Mouse (Mus musculus) adrenal gland (tissue): ENCODE results near the gene Ubl7.

ENCODE experiments used
- intact Hi-C: fragments of 180-260 bp; cut with DNase I; formaldehyde crosslinking; loops from one replicate; pipeline ENCODE4 v1.15.1; 2025

Ubl7 gene

GRCm38 (mm10) chr9:57963998-57964395, 53.2 kb downstream of the Ubl7 start:
- intact Hi-C loops = no loop called here

DNA sequence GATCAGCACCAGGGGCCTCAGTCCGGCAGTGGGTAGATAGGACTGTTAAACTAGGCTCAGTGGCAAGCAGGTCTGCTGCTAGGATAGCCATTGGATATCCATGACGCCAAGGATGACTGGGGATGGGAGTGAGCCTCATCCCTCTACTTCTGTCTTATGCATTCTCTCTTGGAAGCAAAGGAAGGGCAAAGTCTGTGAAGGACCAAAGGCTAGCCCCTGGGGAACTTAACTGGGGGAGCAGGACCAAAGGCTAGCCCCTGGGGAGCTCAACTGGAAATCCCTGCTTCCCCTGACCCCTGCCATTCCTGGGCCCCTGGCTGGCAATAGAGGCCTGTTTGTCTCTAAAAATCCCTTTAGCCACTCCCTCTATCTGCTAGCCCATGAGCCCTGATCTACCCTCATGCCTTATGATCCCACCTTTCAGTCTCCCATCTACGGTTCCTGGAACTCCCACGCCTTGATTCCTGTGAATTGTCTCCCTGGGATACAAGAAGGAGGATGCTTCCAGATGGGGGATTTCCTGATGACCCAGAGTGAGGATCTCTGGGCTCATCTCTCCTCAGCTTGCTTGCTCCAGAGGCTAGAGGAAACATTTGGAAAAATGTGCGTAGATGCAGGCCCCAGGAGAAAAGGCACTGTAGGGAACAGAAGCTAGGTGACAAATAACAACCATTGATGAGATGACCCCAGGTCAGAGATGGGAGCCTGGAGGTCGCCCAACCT, 53.9 kb downstream of the Ubl7 start:
- intact Hi-C loops = no loop called here

- intact Hi-C loops = no loop called here
These were observed 54.8 kb downstream of the Ubl7 start for GRCm38 (mm10) chr9:57965281-57966185.

DNA sequence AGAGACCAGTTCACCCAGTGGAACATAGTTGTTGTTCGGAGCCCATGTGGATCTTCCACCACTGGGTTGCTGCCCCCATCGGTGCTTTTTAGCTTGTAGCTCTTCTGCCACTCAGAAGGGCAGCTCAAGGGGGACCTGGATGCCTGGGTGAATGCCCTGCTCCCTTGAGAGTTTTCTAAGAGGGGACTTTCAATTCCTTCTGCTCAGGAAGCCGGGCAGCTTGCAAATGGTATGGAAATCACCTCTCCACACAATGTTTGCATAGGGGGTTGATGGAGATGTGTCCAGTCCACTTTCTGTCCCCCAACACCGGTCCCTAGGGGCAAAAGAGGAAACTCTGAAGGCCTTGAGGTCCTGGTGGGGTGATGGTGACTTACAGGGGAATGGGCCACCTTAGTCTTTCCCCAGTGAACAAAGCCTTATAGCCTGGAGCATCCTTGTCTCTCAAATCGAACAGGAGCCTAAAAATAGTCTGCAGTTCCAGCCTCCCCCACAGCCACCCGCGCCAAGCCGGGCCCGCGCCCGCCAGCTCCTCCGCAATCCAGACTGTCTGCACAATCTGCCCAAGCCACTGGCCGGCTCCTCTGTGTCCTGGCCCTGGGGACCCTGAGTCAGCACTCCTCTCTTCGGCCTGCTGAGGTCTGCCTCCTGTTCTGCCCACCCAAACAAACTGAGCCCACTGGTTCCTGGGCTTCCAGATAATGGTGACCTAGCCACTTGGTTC, 56.6 kb downstream of the Ubl7 start:
- intact Hi-C loops = no loop called here

DNA sequence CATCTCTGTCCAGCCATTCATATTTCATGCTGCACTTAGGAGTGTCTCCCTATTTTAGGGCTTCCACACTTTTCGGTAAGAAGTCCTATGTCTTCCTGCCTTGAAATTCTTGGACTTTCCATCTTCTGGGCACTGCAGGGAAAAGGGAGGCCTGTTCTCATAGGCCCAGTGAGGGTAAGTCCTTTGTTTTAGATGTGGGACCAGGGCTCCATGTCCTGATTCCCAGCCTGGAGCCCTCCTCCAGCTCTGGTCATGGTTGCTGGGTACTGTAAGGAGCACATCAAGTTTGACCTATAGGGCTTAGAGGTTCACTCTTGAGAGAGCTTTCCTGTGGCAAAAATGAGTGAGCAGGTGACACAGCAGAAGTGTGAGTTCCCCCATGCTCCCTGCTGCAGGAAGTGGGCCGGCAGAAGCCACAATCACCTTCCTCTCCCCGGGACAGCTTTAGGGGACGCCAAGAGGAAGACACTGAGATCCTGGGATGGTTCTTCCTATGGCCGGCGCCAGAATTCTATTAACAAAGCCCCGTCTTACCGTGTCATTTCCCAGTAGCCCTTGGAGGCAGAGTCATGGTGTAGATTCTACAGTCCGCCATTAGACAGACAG, 57.5 kb downstream of the Ubl7 start:
- intact Hi-C loops = no loop called here

DNA sequence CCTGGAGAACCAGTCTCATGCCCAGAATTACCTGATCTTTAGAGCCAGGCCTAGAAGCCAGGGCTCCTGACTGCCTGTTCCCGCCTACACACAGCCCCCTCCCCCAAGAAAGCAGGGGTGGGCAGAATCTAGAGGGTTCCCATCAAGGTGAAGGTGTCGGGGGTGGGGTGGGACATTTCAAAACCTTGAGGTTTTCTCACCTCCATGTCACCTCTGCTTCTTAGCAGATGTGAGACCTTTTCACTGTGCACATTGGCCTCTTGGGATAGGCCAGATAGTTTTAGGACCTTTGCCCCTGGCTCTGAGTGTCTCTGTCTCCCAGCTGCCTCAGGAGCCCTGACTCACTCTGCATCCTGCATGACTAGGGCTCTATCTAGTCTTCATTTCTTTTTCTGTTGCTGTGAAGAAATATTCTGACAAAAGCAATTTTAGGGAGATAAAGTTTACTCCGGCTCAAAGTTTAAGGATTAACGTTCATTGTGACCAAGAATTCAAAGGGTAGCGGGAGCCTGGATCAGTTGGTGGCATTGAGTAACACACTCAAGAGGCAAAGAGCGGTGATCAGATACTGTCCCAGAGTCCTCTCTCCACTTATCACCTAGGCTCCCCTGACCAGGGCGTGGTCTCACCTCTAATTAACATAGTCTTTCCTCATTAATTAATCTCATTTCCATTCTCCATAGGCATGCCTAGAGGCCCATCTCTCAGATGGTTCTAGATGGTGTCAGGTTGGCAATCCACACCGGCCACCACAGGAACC, 58.2 kb downstream of the Ubl7 start:
- intact Hi-C loops = no loop called here

GRCm38 (mm10) chr9:57969736-57970495, 59.1 kb downstream of the Ubl7 start:
- intact Hi-C loops = no loop called here

DNA sequence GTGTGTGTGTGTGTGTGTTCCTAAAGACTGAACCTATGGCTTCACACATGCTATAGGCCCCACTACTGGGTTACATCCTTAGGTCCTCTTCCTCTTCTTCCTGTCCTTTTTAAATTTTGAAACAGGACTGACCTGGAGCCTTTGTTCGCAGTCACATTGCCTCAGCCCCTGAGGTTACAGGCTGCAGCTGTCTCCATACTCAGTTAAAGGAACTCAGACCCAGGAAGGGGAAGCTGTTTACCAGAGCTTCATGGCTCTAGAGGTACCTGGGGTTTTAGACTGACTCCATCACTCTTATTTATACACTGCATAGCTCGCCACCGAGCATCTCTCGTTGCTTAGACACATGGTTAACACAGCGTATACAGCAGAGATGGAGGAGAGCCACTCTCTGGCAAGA, 60.6 kb downstream of the Ubl7 start:
- intact Hi-C loops = no loop called here

- intact Hi-C loops = no loop called here
These were observed 61.4 kb downstream of the Ubl7 start for GRCm38 (mm10) chr9:57972141-57972591.

DNA sequence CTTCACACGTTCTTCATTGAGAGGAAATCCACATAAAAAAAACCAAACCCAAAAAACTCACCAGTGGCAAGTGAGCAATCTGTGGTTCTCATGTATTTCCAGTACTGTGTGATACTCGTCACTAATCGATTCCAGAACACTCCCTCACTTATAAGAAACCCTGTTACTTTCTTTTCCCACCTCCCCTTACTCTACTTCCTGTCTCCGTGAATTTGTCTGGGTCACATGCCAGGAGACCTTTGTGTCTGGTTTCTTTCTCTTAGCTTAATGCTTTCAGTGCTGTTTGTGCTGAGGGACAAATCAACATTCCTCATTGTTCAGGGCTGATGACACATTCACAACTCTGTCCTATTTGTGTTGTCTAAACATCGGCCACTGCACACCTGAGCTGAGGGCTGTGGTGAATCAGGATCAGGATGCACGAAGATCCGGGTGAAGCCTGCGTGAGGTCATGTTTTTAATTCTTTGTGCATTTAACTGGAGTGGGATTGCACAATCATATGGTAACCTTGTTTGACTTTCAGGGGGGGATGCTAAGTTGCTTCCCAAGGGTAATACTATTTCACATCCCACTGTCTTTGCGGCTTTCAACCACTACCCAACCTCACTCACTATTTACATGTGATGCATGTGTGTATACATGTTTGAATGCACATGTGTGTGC, 62.1 kb downstream of the Ubl7 start:
- intact Hi-C loops = no loop called here

GRCm38 (mm10) chr9:57973440-57974066, 62.8 kb downstream of the Ubl7 start:
- intact Hi-C loops = no loop called here

GRCm38 (mm10) chr9:57974221-57974620, 63.4 kb downstream of the Ubl7 start:
- intact Hi-C loops = no loop called here

- intact Hi-C loops = no loop called here
These were observed 64.5 kb downstream of the Ubl7 start for GRCm38 (mm10) chr9:57975200-57975821.

- intact Hi-C loops = no loop called here
These were observed 67.2 kb downstream of the Ubl7 start for GRCm38 (mm10) chr9:57978025-57978424.

- intact Hi-C loops = no loop called here
These were observed 68.1 kb downstream of the Ubl7 start for GRCm38 (mm10) chr9:57978858-57979257.
